Mouse (Mus musculus) spleen, postnatal 10 days (tissue): ENCODE results near the gene 1110065P20Rik.
A peak's percentile ranks its signal among the peaks of the same experiment; 100 is the strongest.

Source experiments
- DNase-seq, 2 experiments: peaks; one replicate each; pipeline ENCODE4 v3.0.0; 2021 to 2022; ENCODE audit warnings: low spot score in 2 of 2

The 1110065P20Rik gene

DNA sequence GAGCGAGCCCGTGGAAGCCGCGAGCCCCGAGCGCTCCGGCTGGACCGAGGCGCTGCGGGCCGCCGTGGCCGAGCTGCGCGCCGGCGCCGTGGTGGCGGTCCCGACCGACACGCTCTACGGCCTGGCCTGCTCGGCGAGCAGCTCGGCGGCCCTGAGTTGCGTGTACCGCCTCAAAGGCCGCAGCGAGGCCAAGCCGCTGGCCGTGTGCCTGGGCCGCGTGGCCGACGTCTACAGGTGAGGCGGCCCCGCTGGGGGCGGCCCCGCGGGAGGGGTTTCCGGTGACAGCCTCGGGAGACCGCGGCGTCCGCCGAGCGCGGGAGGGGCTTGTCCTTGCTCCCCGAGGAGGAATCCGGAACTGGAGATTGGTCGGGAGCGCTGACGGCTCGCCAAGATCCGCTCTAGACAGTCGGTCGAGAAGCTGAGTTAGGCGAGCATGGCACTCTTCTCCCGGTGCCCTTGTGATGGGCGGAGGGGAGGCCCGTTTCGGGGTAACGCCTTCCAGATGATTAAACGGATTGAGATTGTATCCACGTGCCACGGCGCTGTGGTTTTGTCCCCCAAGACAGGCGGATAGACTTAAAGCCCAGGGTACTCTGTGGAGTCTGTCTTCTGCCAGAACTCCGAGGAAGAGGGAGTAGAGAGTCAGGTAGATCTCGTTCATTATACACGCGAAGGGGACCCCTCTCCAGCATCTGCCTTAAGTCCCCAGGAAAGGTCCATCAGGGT, at the start of gene 1110065P20Rik:
TSS of gene 1110065P20Rik (minus strand) at position 264 of the 726 bp plus-strand sequence.
- peak; percentile 39 to 72 for DNase-seq

DNA sequence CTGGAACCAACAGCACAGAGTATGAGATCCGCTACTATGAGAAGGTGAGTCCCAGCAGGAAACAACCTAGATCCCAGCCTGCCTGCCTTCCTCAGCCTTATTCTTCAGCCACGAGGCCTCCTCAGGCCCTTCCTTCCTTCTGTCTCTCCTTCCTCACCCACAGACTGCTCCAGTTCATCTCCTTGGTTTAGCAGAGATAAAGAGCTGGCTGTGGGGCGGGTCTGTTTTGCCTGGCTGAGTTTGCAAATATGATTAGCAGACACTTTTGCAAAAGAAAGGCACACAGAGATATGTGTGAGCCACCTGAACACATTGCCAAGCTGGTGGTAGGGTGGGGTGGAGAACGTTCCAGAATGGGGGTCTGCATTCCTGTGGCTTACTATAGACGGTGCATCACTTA, 48.9 kb upstream of the 1110065P20Rik start:
- no peak for DNase-seq

DNA sequence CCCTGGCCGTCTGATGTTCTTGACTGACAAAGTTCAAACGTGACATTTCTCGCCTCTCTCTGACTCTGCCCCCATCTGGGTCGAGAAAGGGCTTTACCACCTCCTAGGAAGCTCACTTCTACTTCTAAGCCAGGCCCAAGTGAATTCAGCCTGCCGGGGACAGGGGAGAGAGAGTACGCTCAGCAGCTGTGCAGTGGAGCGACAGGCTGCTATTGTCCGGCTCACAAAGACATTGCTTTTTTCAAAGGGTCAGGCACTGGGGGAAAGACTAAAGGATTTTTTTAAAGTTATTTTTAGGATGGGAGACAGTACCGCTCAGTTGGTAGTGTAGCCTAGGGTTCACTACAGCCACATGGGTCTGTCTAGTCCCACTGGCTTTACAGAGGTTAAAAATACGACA, 47.4 kb upstream of the 1110065P20Rik start:
- DNase-seq, result no peak

DNA sequence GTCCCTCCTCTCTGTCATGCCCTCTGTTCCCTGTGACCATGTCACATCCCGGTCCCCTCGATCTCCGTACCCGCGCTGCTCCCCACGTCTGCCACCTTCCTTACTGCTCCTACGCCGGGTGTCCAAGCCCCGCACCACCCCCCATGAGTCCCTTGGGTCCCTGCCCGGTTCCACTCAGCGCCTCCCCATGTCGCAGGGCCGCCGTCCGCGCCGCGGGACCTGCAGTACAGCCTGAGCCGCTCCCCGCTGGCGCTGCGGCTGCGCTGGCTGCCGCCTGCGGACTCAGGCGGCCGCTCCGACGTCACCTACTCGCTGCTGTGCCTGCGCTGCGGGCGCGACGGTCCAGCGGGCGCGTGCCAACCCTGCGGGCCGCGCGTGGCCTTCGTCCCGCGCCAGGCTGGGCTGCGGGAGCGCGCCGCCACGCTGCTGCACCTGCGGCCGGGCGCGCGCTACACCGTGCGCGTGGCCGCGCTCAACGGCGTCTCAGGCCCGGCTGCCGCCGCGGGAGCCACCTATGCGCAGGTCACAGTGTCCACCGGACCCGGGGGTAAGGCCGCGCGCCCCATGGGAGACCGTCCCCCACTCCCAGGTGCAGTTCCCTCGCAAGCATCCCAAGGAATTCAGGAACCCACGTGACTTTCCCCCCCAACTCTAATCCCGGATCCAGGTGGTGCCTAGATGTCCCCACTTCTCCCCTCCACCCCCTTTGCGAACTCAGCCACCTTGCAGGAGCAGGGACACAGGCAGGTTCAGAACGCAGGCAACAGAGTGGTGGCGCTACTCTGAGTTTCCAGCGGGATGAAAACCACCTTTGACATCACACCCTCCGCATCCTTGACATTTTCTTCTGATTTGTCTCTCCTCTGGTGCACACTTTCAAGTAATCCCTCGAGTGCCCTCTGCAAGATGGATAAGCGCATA, 43.8 kb upstream of the 1110065P20Rik start:
- no peak for DNase-seq

DNA sequence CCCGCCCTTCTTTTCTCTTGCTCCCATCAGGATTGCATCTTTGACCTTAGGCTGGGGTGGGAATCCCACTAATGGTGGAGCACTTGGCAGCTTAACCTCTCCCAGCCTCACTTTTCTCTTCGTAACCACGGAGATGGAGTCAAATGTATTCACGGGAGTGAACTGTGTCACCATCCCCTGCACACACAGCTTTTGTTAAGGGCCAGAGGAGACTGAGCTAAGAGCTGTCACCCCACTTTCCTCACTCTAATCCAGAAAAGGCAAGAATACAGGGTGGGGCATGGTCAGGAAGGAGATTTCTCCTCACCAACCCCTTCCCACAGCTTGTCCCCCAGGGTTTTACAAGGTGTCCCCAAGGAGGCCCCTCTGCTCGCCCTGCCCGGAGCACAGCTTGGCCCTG, 42.8 kb upstream of the 1110065P20Rik start:
- DNase-seq, result no peak

DNA sequence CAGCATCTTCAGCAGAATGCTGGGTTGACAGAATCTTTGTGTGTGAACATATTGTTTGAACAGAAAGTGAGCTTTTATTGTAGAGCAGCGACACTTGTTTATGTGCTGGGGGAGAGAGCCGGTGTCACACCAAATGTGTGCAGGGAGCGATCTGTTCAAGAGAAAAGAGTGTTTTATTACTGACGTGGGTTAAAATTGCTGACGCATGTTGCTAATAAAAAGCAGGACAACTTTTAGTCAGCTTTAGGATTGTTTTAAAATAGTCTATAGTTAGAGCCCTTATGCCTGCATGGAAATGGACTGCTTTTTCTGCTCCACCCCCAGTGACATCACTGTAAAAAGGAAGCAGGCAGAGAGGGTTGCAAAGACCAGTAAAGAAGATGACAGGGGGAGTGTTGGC, 39.8 kb upstream of the 1110065P20Rik start:
- no peak for DNase-seq

DNA sequence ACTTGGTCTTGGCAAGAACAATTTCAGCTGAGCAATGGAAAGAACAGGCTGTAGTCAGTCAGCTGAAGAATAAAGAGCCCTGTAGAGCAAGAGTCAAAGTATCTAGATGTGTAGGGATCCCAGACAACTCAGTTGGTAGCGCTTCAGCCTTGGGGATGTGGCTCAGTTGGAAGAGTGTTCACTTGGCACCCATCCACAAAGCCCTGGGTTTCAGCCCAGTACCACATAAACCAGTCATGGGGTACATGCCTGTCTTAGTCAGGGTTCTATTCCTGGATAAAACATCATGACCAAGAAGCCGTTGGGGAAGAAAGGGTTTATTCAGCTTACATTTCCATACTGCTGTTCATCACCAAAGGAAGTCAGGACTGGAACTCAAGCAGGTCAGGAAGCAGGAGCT, 38.9 kb upstream of the 1110065P20Rik start:
- DNase-seq, result no peak

DNA sequence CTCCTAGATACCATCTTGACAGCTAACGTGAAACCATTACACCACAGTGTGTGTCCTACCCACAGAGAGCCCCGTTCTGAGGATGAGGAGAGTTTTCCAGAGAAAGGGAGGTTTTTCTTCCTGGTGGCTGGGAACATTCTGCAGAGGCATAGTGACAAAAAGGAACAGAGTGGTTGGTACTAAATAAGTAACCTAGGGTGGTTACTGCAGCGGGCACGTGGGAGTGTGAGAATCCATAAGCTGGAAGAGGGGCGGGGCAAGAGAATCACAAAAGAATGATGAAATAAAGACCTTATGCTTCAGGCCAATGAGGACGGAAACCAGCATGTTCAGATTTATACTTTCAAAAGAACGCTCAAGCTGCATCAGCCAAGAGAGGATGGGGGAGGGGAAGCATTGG, 37.7 kb upstream of the 1110065P20Rik start:
- no peak for DNase-seq

DNA sequence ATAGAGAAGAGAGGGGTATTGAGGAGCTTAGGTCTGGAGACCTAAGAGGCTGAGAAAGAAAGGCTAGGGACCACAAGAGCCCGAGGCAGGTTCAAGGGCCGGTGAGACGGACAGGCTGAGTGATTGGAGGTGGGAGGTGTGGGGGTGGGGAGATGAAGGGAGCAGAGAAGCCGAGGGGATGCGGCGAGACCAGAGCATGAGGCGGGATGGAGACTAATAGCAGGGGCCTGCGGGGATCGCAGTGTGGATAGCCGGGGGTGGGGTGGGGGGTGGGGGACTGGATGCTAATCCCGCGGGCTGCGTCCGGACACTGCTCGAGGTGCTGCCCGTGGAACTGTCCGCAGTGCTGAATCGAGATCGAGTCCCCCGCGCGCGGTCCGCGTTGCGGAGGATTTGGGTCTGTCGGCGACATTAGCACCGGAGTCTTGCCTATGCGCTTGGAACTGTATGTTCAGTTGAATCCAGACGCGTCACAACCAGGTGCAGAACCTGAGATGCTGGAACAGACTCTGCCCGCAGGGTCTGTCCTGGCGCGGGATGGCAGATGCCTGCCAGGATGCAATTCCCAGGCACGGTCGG, 31.2 kb upstream of the 1110065P20Rik start:
- peak in 1 of 2 experiments; percentile 55 for DNase-seq

DNA sequence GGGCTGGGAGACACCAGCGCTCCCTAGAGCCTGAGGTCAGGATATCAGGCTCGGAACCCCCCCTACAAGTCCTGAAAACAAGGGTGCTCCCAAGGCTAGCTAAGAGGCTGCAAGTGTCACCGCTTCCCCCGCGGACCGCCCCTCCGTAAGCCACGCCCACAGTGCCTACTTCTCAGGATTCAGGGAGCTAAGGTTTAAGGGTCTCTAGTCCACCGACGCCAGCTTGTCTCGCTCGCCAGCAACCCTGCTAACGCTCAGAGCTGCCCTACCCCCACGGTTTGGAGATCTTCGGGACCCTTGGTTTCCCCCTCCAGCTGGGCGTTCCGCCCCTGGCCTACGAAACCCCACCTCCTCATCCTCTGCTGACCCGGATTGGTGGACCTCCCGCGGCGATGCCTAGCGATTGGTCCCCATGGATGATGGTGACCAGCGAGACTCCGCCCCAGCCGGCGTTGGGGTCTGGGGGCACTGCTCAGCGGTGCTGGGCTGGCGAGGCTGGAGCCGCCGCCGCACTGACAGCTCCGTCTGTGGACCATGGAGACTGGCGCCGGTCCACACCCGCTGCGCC, 30.4 kb upstream of the 1110065P20Rik start:
- DNase-seq, result no peak

DNA sequence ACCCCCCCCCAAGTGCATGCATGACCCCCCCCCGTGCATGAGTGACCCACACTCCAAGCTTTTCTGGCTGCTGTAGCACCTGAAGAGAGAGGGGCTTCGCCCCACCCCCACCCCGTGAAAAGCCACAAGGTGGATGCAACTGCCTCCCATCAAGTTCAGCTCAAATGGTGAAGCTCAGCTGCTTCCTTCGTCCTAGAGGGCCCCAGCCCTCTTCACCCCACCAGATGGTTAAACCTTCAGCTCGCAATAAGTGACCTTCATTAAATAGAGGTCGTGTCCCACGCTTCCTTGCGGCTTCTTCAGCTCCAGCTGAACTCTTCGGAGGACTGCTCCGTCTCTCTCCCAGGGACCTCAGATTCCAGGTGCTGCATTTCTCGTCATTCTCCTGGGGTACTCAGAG, 29.6 kb upstream of the 1110065P20Rik start, which contains the start of gene Epha10:
TSS of gene Epha10 (plus strand) at position 301 of the 400 bp plus-strand sequence.
- DNase-seq, result no peak

DNA sequence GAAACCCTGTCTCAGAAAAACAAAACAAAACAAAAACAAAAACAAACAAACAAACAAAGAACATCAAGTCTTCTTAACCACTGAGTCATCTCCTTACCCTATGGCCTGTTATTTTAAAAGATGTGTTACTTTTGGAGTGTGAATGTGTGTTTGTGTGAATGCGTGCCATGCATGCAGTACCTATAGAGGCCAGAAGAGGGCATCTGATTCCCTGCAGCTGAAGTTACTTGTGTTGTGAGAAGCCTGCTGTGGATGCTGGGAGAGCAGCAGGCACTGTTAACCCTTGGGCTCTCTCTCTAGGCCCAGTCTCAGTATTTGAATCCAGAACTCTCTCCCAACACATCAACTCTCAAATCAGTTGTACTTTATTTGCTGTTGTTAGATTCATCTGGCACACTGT, 21.7 kb upstream of the 1110065P20Rik start:
- DNase-seq, result no peak

DNA sequence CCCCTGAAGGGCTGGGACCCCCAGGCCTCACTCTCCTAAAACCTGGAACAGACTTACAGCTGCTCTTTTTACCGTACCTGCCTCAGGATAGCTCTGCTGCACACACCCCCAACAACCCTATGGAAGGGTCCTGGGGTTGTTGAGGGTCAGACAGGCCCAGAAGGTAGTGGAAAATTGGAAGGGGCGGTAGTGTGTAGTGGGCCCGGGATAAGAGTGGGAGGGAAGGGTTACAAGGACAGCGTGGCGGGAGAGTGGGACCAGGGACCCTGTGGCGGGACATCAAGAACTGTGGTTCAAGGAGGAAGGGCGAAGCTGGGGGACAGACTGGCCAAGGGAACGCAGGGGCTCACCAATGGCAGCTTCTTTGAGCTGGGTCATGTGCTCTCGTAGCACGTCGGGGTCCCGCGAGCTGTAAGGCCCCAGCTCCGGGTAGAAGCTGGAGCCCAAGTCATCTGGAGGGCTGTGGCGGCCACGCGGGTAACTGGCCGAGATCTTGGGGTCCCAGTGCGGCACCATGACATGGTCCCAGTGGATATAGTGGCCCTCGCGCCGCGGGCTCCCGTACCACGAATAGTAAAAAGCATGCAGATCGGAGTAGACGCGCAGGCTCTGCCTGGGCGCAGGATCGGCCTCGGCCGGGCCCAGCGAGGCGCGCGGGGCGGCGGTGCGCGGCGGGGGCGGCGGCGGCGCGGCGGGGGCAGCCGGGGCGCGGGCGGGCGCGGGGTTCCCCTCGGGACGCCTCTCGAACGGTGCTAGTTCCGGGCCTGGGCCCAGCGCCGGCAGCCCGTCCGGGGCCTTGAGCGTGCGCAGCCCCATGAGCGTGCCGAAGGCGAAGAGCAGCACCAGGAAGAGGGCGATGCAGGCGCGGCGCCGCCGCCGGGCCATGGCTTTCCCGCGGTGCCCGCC, 10.5 kb upstream of the 1110065P20Rik start, which contains the start of gene Maneal:
TSS of gene Maneal (minus strand) at position 889 of the 906 bp plus-strand sequence.
- no peak for DNase-seq

DNA sequence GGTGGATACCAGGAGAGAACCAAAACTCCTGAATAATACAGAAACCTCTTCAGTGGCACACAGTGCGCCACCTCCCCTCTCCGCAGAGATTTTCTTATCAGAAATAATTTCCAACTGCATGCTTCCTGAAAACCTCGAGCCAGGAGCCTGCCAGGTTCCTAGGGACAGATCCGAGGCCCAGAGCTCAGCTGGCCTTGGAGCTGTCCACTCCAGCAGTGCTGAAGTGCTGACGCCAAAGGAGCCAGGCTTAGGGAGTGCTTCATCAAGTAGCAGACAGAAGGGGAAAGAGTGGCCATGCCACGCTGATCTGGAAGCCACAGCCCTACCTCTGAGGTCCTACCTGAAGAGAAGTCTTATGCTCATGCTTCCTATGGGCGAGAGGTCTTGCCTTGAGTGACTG, 9.4 kb upstream of the 1110065P20Rik start:
- DNase-seq, result peak; percentile 41 to 71

DNA sequence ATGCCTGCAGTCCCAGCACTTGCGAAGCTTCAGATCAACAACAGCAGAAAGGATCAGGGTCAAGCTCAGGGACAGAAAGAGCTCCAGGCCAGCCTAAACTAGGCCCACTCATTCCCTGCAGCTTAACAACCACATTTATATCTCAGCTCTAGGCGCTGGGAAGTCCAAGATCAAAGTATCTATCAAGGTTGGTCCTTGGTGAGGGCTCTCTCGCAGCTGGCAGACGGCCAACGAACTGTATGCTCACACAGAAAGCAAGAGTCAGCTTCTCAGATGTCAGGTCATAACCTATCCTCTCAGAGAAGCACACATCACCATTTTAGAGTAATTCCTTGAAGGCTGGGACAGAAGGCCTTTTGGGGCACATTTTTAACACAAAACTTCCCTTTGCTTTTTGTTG, 7.4 kb upstream of the 1110065P20Rik start:
- DNase-seq, result no peak

DNA sequence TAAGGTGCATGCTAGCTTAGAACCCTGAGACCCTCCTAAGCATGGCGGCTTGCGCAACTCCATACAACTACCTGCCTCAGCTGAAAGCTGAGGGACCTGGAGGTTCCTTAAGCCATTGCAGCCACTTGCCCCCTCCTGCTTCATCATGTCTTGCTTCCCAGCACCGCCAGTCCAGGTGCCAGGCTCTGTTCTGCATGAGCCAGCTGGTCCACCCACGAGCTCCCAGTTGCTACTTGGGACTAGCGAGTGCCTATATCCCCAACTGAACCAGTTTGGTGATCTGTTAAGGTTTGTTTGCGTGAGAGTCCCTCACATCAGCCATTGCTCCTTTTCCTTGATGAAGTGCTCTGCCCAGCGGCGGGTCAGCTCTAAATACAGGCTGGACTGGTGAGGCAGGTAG, 5.3 kb upstream of the 1110065P20Rik start:
- no peak for DNase-seq

DNA sequence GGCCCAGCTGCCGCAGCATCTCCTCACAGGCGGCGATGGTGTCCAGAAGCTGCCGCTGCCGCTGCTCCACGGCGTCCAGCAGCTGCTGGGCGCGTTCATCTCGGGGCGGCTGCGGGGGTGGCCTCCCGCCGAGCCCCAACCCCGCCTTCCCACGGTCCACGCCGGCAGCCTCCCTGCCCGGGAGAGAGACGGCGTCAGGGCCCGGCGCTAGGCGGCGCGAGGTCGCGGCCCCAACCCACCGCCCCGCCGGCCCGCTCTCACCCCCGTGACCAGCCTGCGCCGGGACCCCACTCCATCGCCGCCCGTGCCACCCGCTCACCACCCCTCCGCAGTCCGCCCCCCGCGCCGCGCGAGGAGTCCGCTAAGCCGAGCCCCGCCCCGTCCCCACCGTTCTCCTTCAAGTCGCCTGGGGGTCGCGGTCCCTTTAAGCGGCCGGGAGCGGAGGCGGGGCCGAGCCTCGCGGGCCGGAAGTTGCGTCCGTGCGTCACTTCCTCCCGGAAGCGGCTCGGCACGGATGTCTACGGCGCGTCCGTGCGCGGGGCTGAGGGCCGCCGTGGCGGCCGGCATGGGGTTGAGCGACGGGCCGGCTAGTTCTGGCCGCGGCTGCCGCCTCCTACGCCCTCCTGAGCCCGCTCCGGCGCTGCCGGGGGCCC, 609 bp downstream of the 1110065P20Rik start, which contains the start of gene Yrdc:
TSS of gene Yrdc (plus strand) at position 419 of the 653 bp plus-strand sequence.
- peak; percentile 92 to 94 for DNase-seq

DNA sequence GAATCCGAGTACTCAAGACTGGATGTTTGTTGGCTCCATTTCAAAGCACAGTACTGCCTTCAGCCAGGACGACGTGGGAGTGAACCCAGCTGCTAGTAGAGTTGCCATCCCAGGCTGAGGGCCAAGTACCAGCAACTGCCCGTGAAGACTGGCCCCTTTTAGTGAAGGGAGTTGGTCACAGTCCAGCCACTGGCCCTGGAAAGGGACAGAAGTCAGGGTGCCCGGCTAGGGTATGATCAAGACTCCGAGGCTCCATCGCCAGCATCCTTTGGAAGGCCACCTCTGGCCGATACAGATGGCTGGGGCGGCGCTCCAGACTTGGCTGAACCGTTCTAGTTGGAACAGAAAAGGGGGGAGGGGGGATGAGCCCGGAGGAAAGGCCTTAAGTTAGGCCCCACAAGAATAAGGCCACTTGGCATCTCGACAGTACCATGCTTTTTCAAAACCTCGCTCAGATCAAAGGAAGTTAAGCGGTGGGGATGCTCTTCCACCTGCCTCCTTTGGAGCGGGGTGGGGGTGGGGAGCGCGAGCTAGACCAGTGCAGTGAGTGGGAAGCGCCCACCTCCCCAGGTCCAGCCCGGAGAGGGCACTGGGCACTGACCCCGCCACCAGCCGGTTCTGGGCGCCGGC, 1.2 kb downstream of the 1110065P20Rik start:
- DNase-seq, result peak; percentile 27 to 43

DNA sequence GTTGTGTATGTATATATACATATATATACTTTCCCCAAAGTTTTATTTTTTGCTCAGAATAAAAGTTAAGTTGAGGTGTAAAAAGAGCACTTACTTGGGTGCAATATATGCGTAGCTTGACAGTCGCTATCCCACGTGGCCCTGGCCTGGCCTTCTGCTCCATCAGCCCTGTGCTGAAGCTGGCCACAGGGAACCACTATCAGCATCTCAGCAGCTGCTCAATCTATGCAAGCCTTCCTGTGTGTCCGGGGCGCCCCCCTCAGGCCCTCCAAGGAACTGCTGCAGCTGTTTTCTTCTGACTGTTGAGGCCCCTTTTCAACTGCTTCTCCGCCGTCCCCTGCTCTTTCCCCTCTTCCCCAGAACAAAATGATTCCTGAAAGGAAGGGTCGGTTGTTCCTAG, 3.4 kb downstream of the 1110065P20Rik start:
- peak; percentile 80 to 92 for DNase-seq

DNA sequence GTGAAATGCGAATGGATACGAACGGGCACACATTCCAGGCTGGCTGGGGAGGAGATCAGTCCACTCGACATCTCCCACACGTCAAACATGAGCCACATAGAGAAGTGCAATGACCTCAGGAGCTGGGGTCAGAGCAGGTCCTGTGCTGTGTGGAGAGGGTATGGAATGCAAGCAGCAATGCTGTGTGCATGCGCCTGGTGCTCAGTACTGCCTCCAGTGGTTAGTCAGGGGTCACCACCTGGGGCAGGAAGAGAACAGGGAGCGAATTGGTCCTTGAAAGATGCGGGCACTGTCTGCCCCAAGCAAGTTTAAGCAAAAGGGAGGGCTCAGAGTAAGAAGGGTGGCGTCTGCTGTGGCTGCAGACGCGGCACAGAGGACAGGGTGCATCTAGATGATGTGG, 7.5 kb downstream of the 1110065P20Rik start:
- peak; percentile 20 to 62 for DNase-seq
